Mouse (Mus musculus) neural tube, embryonic 11.5 days (tissue): ENCODE results near the gene Eif4g3. TPM values are rescaled to one million over a fixed set of nuclear protein-coding genes. Genes with fewer than 3 reads are reported as not detected.
"Not testable (repeated sequence)": the region's sequence is repeated elsewhere in the genome, so short reads cannot be mapped to it uniquely, and the experiment has no call there.

Experiments used
- ATAC-seq: fragments of 200-750 bp; cut with Nextera tagmentation; 2 replicates; pipeline ENCODE4 v1.8.0; 2017; ENCODE audit warnings: moderate number of reproducible peaks, mild to moderate bottlenecking, moderate TSS enrichment, moderate library complexity; ENCODE audit not compliant: insufficient read depth, low FRiP score, low TSS enrichment
- DNase-seq: peaks from one replicate; pipeline ENCODE4 v3.0.0-alpha.2; 2015; ENCODE audit warnings: low spot score
- H3K27ac ChIP-seq: fragments of 300-500 bp; sonication (generic); 2 replicates; pipeline ENCODE4 v1.5.1; 2014; ENCODE audit warnings: low read depth, mild to moderate bottlenecking, low read length
- H3K27me3 ChIP-seq: fragments of 300-500 bp; sonication (generic); 2 replicates; pipeline ENCODE4 v1.6.1; 2014; ENCODE audit warnings: mild to moderate bottlenecking, low read length, mixed read lengths; ENCODE audit not compliant: control insufficient read depth, insufficient read depth
- H3K36me3 ChIP-seq: fragments of 300-500 bp; sonication (generic); 2 replicates; pipeline ENCODE4 v1.6.1; 2014; ENCODE audit warnings: mild to moderate bottlenecking, low read length, moderate library complexity, mixed read lengths; ENCODE audit not compliant: control insufficient read depth, insufficient read depth
- H3K4me1 ChIP-seq: fragments of 300-500 bp; sonication (generic); 2 replicates; pipeline ENCODE4 v1.6.1; 2014; ENCODE audit warnings: low read length, mixed read lengths; ENCODE audit not compliant: control insufficient read depth, insufficient read depth
- H3K4me2 ChIP-seq: fragments of 300-500 bp; sonication (generic); 2 replicates; pipeline ENCODE4 v1.6.1; 2014; ENCODE audit warnings: low read depth, mild to moderate bottlenecking, moderate library complexity
- H3K4me3 ChIP-seq: fragments of 300-500 bp; sonication (generic); 2 replicates; pipeline ENCODE4 v1.5.1; 2014; ENCODE audit warnings: low read depth, low read length
- H3K9ac ChIP-seq: fragments of 300-500 bp; sonication (generic); 2 replicates; pipeline ENCODE4 v1.6.1; 2014; ENCODE audit warnings: mild to moderate bottlenecking, low read length
- H3K9me3 ChIP-seq: fragments of 300-500 bp; sonication (generic); 2 replicates; pipeline ENCODE4 v1.6.1; 2016; ENCODE audit warnings: low read length; ENCODE audit not compliant: control insufficient read depth
- WGBS: fragments of 180-500 bp; shearing (Covaris S2); extraction: QIAGEN DNeasy Blood & Tissue Kit; methylation state at CpG from one replicate; pipeline ENCODE4 v1.1.7; 2014; 5-methylcytosine and 5-hydroxymethylcytosine counted together
- polyA plus RNA-seq: library from polyadenylated mRNA; unstranded; fragments of >200 nt; fragmentation: Nextera tagmentation; extraction: Ambion mirVana; gene quantifications from 2 replicates; pipeline ENCODE4 v1.2.1, GENCODE M21; 2014

Eif4g3 gene
- polyA plus RNA-seq, 1 experiment from 2014 or later, result 51.0 TPM

- H3K4me2 ChIP-seq, result no peak overlapping the region
- no peak overlapping the region for H3K9ac ChIP-seq
- no peak overlapping the region for H3K4me3 ChIP-seq
- H3K4me1 ChIP-seq, result no peaks in the 10 kb centered on the region
- no peaks in the 10 kb centered on the region for H3K27me3 ChIP-seq
- H3K36me3 ChIP-seq, result peaks cover 23% of the 10 kb centered on the region
- DNase-seq (no peak), ATAC-seq (no peak)
- no peak overlapping the region for H3K27ac ChIP-seq
- WGBS, result 84% methylated on average over 11 of the region's 11 CpGs
- no peaks in the 10 kb centered on the region for H3K9me3 ChIP-seq
These were observed 32.1 kb upstream of the Eif4g3 start for GRCm38 (mm10) chr4:137960757-137961156.

- DNase-seq (no peak), ATAC-seq (no peak)
- Histone ChIP-seq H3K4me2 (no peak overlapping the region), H3K27ac (no peak overlapping the region), H3K4me3 (no peak overlapping the region), H3K4me1 (no peaks in the 10 kb centered on the region), H3K27me3 (no peaks in the 10 kb centered on the region), H3K36me3 (peaks cover 23% of the 10 kb centered on the region), H3K9ac (no peak overlapping the region; the same call in 1 of the 2 replicates), H3K9me3 (no peaks in the 10 kb centered on the region)
- WGBS, result 91% methylated on average over 20 of the region's 20 CpGs
These were observed 30.0 kb upstream of the Eif4g3 start for GRCm38 (mm10) chr4:137962643-137963350.

GRCm38 (mm10) chr4:137963431-137963830 lies 29.4 kb upstream of the Eif4g3 start:
- Histone ChIP-seq H3K36me3 (peaks cover 23% of the 10 kb centered on the region), H3K4me2 (no peak overlapping the region), H3K9me3 (no peaks in the 10 kb centered on the region), H3K4me1 (no peaks in the 10 kb centered on the region), H3K27ac (no peak overlapping the region), H3K9ac (no peak overlapping the region), H3K4me3 (no peak overlapping the region), H3K27me3 (no peaks in the 10 kb centered on the region)
- 92% methylated on average over 6 of the region's 6 CpGs for WGBS
- no peak for DNase-seq
- ATAC-seq, result no peak

GRCm38 (mm10) chr4:137963881-137964584 lies 28.8 kb upstream of the Eif4g3 start:
- 69% methylated on average over 9 of the region's 9 CpGs for WGBS
- DNase-seq, result peak; percentile 77
- no peak for ATAC-seq

GRCm38 (mm10) chr4:137964585-137964930 lies 28.3 kb upstream of the Eif4g3 start:
- Histone ChIP-seq H3K36me3 (peaks cover 13% of the 10 kb centered on the region), H3K9me3 (no peaks in the 10 kb centered on the region), H3K4me1 (no peaks in the 10 kb centered on the region), H3K27me3 (no peaks in the 10 kb centered on the region), H3K27ac (no peak overlapping the region), H3K4me2 (no peak overlapping the region), H3K4me3 (no peak overlapping the region), H3K9ac (no peak overlapping the region)
- WGBS, result 94% methylated on average over 10 of the region's 11 CpGs
- DNase-seq (no peak), ATAC-seq (no peak)

More at GRCm38 (mm10) chr4:137963881-137964584, 28.8 kb upstream of the Eif4g3 start:
- Histone ChIP-seq H3K36me3 (peaks cover 19% of the 10 kb centered on the region), H3K9ac (no peak overlapping the region), H3K27ac (no peak overlapping the region), H3K9me3 (no peaks in the 10 kb centered on the region), H3K4me1 (no peaks in the 10 kb centered on the region), H3K27me3 (no peaks in the 10 kb centered on the region), H3K4me2 (no peak overlapping the region), H3K4me3 (no peak overlapping the region)

GRCm38 (mm10) chr4:137968203-137968602 lies 24.6 kb upstream of the Eif4g3 start:
- peak; percentile 83 for DNase-seq
- no peaks in the 10 kb centered on the region for H3K9me3 ChIP-seq
- ATAC-seq, result no peak
- H3K4me3 ChIP-seq, result no peak overlapping the region
- no peaks in the 10 kb centered on the region for H3K4me1 ChIP-seq
- no peak overlapping the region for H3K4me2 ChIP-seq
- H3K9ac ChIP-seq, result no peak overlapping the region
- H3K27me3 ChIP-seq, result no peaks in the 10 kb centered on the region
- 15% methylated on average over 9 of the region's 9 CpGs for WGBS
- H3K27ac ChIP-seq, result no peak overlapping the region
- H3K36me3 ChIP-seq, result no peaks in the 10 kb centered on the region

- not testable (repeated sequence) for H3K9ac ChIP-seq, H3K4me2 ChIP-seq, H3K27me3 ChIP-seq, H3K4me3 ChIP-seq, H3K9me3 ChIP-seq, DNase-seq, H3K36me3 ChIP-seq, H3K4me1 ChIP-seq, H3K27ac ChIP-seq
- peak; percentile 58; the same call in 1 of the 2 replicates for ATAC-seq
- no CpG with 5 or more reads among the region's 11 CpGs for WGBS
These were observed 22.1 kb upstream of the Eif4g3 start for GRCm38 (mm10) chr4:137970623-137971199.

GRCm38 (mm10) chr4:137974856-137975432 lies 17.9 kb upstream of the Eif4g3 start:
- H3K27me3 ChIP-seq, H3K4me3 ChIP-seq, DNase-seq, H3K36me3 ChIP-seq, H3K4me1 ChIP-seq, H3K4me2 ChIP-seq, H3K27ac ChIP-seq, H3K9me3 ChIP-seq, H3K9ac ChIP-seq: not testable (repeated sequence)
- ATAC-seq, result peak; percentile 63; the same call in 1 of the 2 replicates
- WGBS, result no CpG with 5 or more reads among the region's 11 CpGs
